8 mouse cellular contexts compared by ENCODE assay signal in the genomic region with DNA sequence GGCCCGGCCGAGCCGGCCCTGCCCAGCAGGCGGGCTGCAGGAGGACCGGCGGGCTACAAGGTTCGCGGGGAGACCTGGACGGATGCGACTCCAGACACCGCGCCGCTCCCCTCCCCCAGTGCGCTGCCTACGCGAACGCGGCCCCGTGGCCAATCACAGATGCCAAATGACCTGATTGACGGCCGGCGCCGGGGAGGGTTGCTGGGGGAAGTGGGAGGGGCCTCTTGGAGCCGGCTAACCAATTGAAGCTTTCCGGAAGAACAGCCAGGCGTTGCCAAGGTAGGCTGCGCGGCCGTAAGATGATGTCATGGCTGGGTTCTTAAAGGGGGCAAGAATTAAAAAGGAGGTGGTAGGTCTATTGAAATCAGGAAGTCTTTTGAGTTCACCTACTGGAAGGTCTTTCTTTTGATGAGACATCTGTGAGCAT. TPM values are rescaled to one million over a fixed set of nuclear protein-coding genes. Genes with fewer than 3 reads are reported as not detected.
DNase-seq lines count a peak whose midpoint lies in the region; ATAC-seq lines count a peak whose summit lies in the region.

A gene (plus strand): TSS at position 296 of the 427 bp plus-strand sequence.

- H3K27me3 ChIP-seq in hindbrain, embryonic 11.5 days (ENCODE audit: control insufficient read depth, insufficient read depth, low read length), result no peaks in the 10 kb centered on the region

- H3K4me3 ChIP-seq in hindbrain, embryonic 11.5 days (ENCODE audit: low read depth, low read length), result peak within 1 kb of the TSS; percentile 92

- WGBS in hindbrain, embryonic 11.5 days, result 0% methylated on average over 28 of the region's 29 CpGs

- H3K9ac ChIP-seq in hindbrain, embryonic 11.5 days (ENCODE audit: low read depth, low read length), result peak within 1 kb of the TSS; percentile 94

- peak within 1 kb of the TSS; percentile 77 for H3K4me2 ChIP-seq in hindbrain, embryonic 11.5 days (replicated peaks; ENCODE audit: low read depth, low read length)

- H3K9me3 ChIP-seq in hindbrain, embryonic 11.5 days (ENCODE audit: control insufficient read depth, low read length), result no peaks in the 10 kb centered on the region

- H3K27ac ChIP-seq in hindbrain, embryonic 11.5 days (ENCODE audit: low read depth, low read length), result peak within 1 kb of the TSS; percentile 74

- peaks cover 5% of the 10 kb centered on the region; the same call in 1 of the 2 replicates for H3K36me3 ChIP-seq in hindbrain, embryonic 11.5 days (ENCODE audit: control insufficient read depth, insufficient read depth, low read length)

- ATAC-seq in hindbrain, embryonic 11.5 days (ENCODE audit: low FRiP score), result peak; percentile 97

- peaks cover 5% of the 10 kb centered on the region; the same call in 1 of the 2 replicates for H3K4me1 ChIP-seq in hindbrain, embryonic 11.5 days (replicated peaks; ENCODE audit: control insufficient read depth, insufficient read depth, low read length)

- DNase-seq in Muller cell, postnatal 12 days (ENCODE audit: inconsistent ontology term), result peak; percentile 99
- peak; percentile 99 for DNase-seq in cerebellum, adult 9-11 months
- DNase-seq in frontal cortex, adult 2 months (ENCODE audit: extremely low spot score in 1 of 2, low spot score in 1 of 2), result peak; percentile 97 to 98
- DNase-seq in hindbrain, embryonic 11.5 days (ENCODE audit: low spot score), result peak; percentile 98
- peak; percentile 98 for DNase-seq in layer of hippocampus, postnatal 10 days (ENCODE audit: low spot score in 2 of 2)
- DNase-seq in lung, postnatal 10 days, result peak; percentile 99
- peak; percentile 98 for DNase-seq in ovary, postnatal 36 days (ENCODE audit: low spot score)
- DNase-seq in thymus, postnatal 25 days, result peak; percentile 99

RNA-seq across cellular contexts. Expression of the gene that starts here (rescaled TPM):
- 0.10 and 0.46 TPM in 2 replicates for polyA plus RNA-seq in frontal cortex, adult 2 months (2012; rRNA removed)
- 0.19 and 0.22 TPM in 2 replicates for polyA plus RNA-seq in hindbrain, embryonic 11.5 days (2014; fragmentation: Nextera tagmentation; extraction: Ambion mirVana)
- total RNA-seq in layer of hippocampus, postnatal 10 days (2021), result 1 to 10 TPM; 1.2 TPM

Comparison
In these comparisons a context has a peak if more than half of its experiments do, and no peak if none do; other contexts are left out.
1. Peak in every context shown above with its lines: DNase-seq, ATAC-seq, H3K4me3 ChIP-seq and H3K27ac ChIP-seq.
2. Peak in DNase-seq in frontal cortex, adult 2 months; RNA of the gene not detected or under 1 TPM.
3. Peak in DNase-seq, ATAC-seq, H3K4me3 ChIP-seq, H3K27ac ChIP-seq, H3K9ac ChIP-seq and H3K4me2 ChIP-seq in hindbrain, embryonic 11.5 days; RNA of the gene not detected or under 1 TPM.